Mouse (Mus musculus): ENCODE results near the gene Aaas.

- TF ChIP-seq CTCF (conservative IDR thresholded peaks at IDR 0.05; ENCODE audit: insufficient read depth, insufficient read length, low read depth, low read length) (0 out of 2 replicates have a peak, but pooled peaks have one; percentile 19), POLR2A (IDR thresholded peaks at IDR 0.05; ENCODE audit: low read depth, low read length) (no peak)
Measured at GRCm38 (mm10) chr15:102355134-102355870, 4.7 kb upstream of the Aaas start.
